Mouse (Mus musculus): ENCODE measurements around the gene Mark1.

Mark1 gene

GRCm38 (mm10) chr1:184965682-184966360 is 33.5 kb downstream of the Mark1 start:
- ATAC-seq (ENCODE audit: insufficient number of reproducible peaks, low FRiP score, low TSS enrichment): peak; percentile 54; the same call in 1 of the 2 replicates

GRCm38 (mm10) chr1:184963121-184963693 is 36.2 kb downstream of the Mark1 start:
- no peak for ATAC-seq (ENCODE audit: insufficient number of reproducible peaks, low FRiP score, low TSS enrichment)

GRCm38 (mm10) chr1:184961853-184962252 is 37.5 kb downstream of the Mark1 start:
- no peak for ATAC-seq (ENCODE audit: insufficient number of reproducible peaks, low FRiP score, low TSS enrichment)

- ATAC-seq (ENCODE audit: insufficient number of reproducible peaks, low FRiP score, low TSS enrichment): peak; percentile 62; the same call in 1 of the 2 replicates
Observed at GRCm38 (mm10) chr1:184958818-184959217, 40.6 kb downstream of the Mark1 start.

GRCm38 (mm10) chr1:184958388-184958787 is 41.0 kb downstream of the Mark1 start:
- ATAC-seq (ENCODE audit: insufficient number of reproducible peaks, low FRiP score, low TSS enrichment): no peak

- no peak for ATAC-seq (ENCODE audit: insufficient number of reproducible peaks, low FRiP score, low TSS enrichment)
Observed at GRCm38 (mm10) chr1:184951758-184952157, 47.6 kb downstream of the Mark1 start.

GRCm38 (mm10) chr1:184951057-184951456 is 48.3 kb downstream of the Mark1 start:
- ATAC-seq (ENCODE audit: insufficient number of reproducible peaks, low FRiP score, low TSS enrichment): no peak

GRCm38 (mm10) chr1:184938106-184938505 is 61.3 kb downstream of the Mark1 start:
- no peak for ATAC-seq (ENCODE audit: insufficient number of reproducible peaks, low FRiP score, low TSS enrichment)

GRCm38 (mm10) chr1:184935980-184936379 is 63.4 kb downstream of the Mark1 start:
- no peak for ATAC-seq (ENCODE audit: insufficient number of reproducible peaks, low FRiP score, low TSS enrichment)

GRCm38 (mm10) chr1:184935490-184935889 is 63.9 kb downstream of the Mark1 start:
- ATAC-seq (ENCODE audit: insufficient number of reproducible peaks, low FRiP score, low TSS enrichment): no peak

GRCm38 (mm10) chr1:184931097-184931496 is 68.3 kb downstream of the Mark1 start:
- ATAC-seq (ENCODE audit: insufficient number of reproducible peaks, low FRiP score, low TSS enrichment): no peak

GRCm38 (mm10) chr1:184928382-184928781 is 71.0 kb downstream of the Mark1 start:
- no peak for ATAC-seq (ENCODE audit: insufficient number of reproducible peaks, low FRiP score, low TSS enrichment)

- no peak for ATAC-seq (ENCODE audit: insufficient number of reproducible peaks, low FRiP score, low TSS enrichment)
Observed at GRCm38 (mm10) chr1:184927911-184928310, 71.5 kb downstream of the Mark1 start.

GRCm38 (mm10) chr1:184922824-184923223 is 76.5 kb downstream of the Mark1 start:
- no peak for ATAC-seq (ENCODE audit: insufficient number of reproducible peaks, low FRiP score, low TSS enrichment)

GRCm38 (mm10) chr1:184920057-184920456 is 79.3 kb downstream of the Mark1 start:
- no peak for ATAC-seq (ENCODE audit: insufficient number of reproducible peaks, low FRiP score, low TSS enrichment)

GRCm38 (mm10) chr1:184918227-184918888 is 81.0 kb downstream of the Mark1 start:
- no peak for ATAC-seq (ENCODE audit: insufficient number of reproducible peaks, low FRiP score, low TSS enrichment)

- ATAC-seq (ENCODE audit: insufficient number of reproducible peaks, low FRiP score, low TSS enrichment): no peak
Observed at GRCm38 (mm10) chr1:184912336-184912735, 87.0 kb downstream of the Mark1 start.

GRCm38 (mm10) chr1:184911861-184912260 is 87.5 kb downstream of the Mark1 start:
- ATAC-seq (ENCODE audit: insufficient number of reproducible peaks, low FRiP score, low TSS enrichment): no peak

- no peak for ATAC-seq (ENCODE audit: insufficient number of reproducible peaks, low FRiP score, low TSS enrichment)
Observed at GRCm38 (mm10) chr1:184908558-184908957, 90.8 kb downstream of the Mark1 start.

- no peak for ATAC-seq (ENCODE audit: insufficient number of reproducible peaks, low FRiP score, low TSS enrichment)
Observed at GRCm38 (mm10) chr1:184905904-184906745, 93.2 kb downstream of the Mark1 start.

GRCm38 (mm10) chr1:184905371-184905770 is 94.0 kb downstream of the Mark1 start:
- ATAC-seq (ENCODE audit: insufficient number of reproducible peaks, low FRiP score, low TSS enrichment): no peak

Measured in cerebellum, adult (tissue).